Mouse (Mus musculus) bone marrow, adult 2 months (tissue): ENCODE data around the gene Adamts6. TPM values are rescaled to one million over a fixed set of nuclear protein-coding genes. Genes with fewer than 3 reads are reported as not detected.

ENCODE experiments used
- H3K27ac ChIP-seq: fragments of 200-500 bp; 2 replicates; pipeline ENCODE4 v1.5.1; 2012; ENCODE audit warnings: low read depth, mild to moderate bottlenecking, control low read depth, inconsistent platforms, low read length; ENCODE audit not compliant: control insufficient read depth, poor library complexity, insufficient read depth
- H3K4me1 ChIP-seq: fragments of 200-500 bp; 2 replicates; pipeline ENCODE4 v1.6.1; 2011; ENCODE audit warnings: low read length; ENCODE audit not compliant: control insufficient read depth, insufficient read depth
- H3K4me3 ChIP-seq: fragments of 200-500 bp; replicated peaks from 2 replicates; pipeline ENCODE3; 2011; ENCODE audit warnings: mild to moderate bottlenecking, low read depth, low read length, control low read depth; ENCODE audit not compliant: control insufficient read depth
- CTCF ChIP-seq: fragments of 200-500 bp; IDR thresholded peaks from 2 replicates; pipeline ENCODE4 v1.5.1; 2011; ENCODE audit warnings: low read length, control low read depth; ENCODE audit not compliant: control insufficient read depth, insufficient read depth
- POLR2A ChIP-seq: fragments of 200-500 bp; IDR thresholded peaks from 2 replicates; pipeline ENCODE4 v1.6.1; 2011; ENCODE audit warnings: low read depth, mild to moderate bottlenecking, control low read depth, low read length, borderline replicate concordance; ENCODE audit not compliant: control insufficient read depth
- WGBS: fragments of 180-500 bp; shearing (Covaris S2); methylation state at CpG from one replicate; pipeline ENCODE4 v1.1.7; 2018; 5-methylcytosine and 5-hydroxymethylcytosine counted together
- polyA plus RNA-seq: library from polyadenylated mRNA; stranded (reverse); fragments of >200 nt; gene quantifications from 2 replicates; pipeline ENCODE4 v1.2.4, GENCODE M21; 2011; ENCODE audit warnings: low replicate concordance; ENCODE audit not compliant: missing spikeins, insufficient read depth, insufficient read length

Adamts6 gene
- polyA plus RNA-seq, 1 experiment: 1.4 TPM

GRCm38 (mm10) chr13:104295472-104295871 lies 7.8 kb downstream of the Adamts6 start:
- TF ChIP-seq POLR2A (no peak), CTCF (no peak)
- Histone ChIP-seq H3K4me1 (no peaks in the 10 kb centered on the region), H3K27ac (no peak overlapping the region), H3K4me3 (no peak overlapping the region)
- 58% methylated on average over 1 of the region's 1 CpGs for WGBS

GRCm38 (mm10) chr13:104329336-104329735 lies 41.7 kb downstream of the Adamts6 start:
- no peak overlapping the region for H3K27ac ChIP-seq
- H3K4me1 ChIP-seq: no peaks in the 10 kb centered on the region
- TF ChIP-seq CTCF (no peak), POLR2A (no peak)
- no peak overlapping the region for H3K4me3 ChIP-seq
- WGBS: 83% methylated on average over 3 of the region's 3 CpGs

GRCm38 (mm10) chr13:104329742-104330141 lies 42.1 kb downstream of the Adamts6 start:
- Histone ChIP-seq H3K27ac (no peak overlapping the region), H3K4me3 (no peak overlapping the region), H3K4me1 (no peaks in the 10 kb centered on the region)
- 85% methylated on average over 2 of the region's 2 CpGs for WGBS
- TF ChIP-seq POLR2A (no peak), CTCF (no peak)

DNA sequence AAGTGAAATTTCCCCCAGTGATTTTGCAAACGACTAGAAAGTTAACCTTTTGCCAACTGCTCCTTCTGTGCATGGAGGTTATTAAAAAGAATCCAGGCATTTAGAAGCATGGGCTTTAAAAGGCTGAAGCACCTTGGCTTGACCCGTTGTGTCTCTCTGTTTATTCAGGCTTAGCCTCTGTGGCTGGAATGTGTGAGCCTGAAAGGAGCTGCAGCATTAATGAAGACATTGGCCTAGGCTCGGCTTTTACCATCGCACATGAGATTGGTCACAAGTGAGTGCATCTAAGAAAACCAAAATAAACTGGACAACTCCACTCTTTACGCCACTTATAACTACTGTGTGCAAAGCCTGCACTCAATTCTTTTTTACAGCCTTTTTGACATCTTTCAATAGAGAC lies 65.0 kb downstream of the Adamts6 start:
- no peak for TF ChIP-seq CTCF
- TF ChIP-seq POLR2A: no peak
- no peak overlapping the region for H3K27ac ChIP-seq
- H3K4me1 ChIP-seq: no peaks in the 10 kb centered on the region
- no peak overlapping the region for H3K4me3 ChIP-seq
- 81% methylated on average over 5 of the region's 5 CpGs for WGBS

DNA sequence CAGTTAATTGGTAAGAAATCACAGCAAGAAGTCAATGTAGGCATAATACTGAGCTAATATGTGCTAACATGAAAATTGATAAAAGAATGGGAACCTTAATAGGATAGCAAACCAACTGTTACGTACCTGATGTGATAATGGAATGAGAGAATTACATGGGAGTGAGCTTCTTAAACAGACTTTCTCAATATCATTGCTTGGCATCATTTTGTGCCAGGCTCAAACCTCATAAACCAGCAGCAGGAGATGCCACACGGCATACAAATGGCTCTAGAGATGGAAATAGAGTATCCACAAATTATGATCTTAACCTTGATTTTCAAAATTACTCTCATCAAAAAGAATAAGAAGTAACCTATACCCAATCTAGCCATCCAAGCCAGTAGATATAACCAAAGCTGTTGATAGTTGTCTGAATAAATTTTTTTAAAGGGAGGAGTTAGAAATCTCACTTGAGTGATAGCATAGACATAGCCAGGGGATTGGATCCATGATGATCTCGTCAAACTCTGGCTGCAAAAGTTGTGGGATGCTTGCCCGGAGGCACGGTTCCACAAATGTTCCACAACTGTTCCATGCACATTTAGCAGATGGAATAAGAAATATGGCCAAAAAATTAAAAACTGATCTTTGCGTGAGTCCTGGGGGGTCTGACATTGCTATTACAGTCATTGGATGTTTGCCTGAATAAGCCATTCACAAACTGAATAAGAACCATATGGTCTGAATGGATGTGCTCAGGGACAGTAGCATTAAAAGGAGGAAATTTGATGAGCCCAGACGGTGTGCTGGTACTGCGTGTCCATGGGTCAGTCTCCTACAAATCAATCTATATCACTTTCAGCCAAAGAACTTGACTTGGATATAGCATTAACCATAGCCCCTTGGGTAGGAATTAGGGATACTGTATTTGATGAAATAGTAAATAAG lies 106.1 kb downstream of the Adamts6 start:
- TF ChIP-seq POLR2A: no peak
- TF ChIP-seq CTCF: no peak
- WGBS: 82% methylated on average over 8 of the region's 8 CpGs
- no peaks in the 10 kb centered on the region for H3K4me1 ChIP-seq
- no peak overlapping the region for H3K27ac ChIP-seq
- H3K4me3 ChIP-seq: no peak overlapping the region

GRCm38 (mm10) chr13:104397814-104398213 lies 110.2 kb downstream of the Adamts6 start:
- no peaks in the 10 kb centered on the region for H3K4me1 ChIP-seq
- WGBS: 72% methylated on average over 8 of the region's 8 CpGs
- TF ChIP-seq POLR2A: no peak
- TF ChIP-seq CTCF: no peak

GRCm38 (mm10) chr13:104432734-104433133 lies 145.1 kb downstream of the Adamts6 start:
- H3K4me3 ChIP-seq: no peak overlapping the region
- WGBS: 70% methylated on average over 2 of the region's 2 CpGs
- no peak overlapping the region for H3K27ac ChIP-seq
- TF ChIP-seq CTCF (no peak), POLR2A (no peak)
- H3K4me1 ChIP-seq: no peaks in the 10 kb centered on the region

More at GRCm38 (mm10) chr13:104397814-104398213, 110.2 kb downstream of the Adamts6 start:
- Histone ChIP-seq H3K4me3 (no peak overlapping the region), H3K27ac (no peak overlapping the region)

DNA sequence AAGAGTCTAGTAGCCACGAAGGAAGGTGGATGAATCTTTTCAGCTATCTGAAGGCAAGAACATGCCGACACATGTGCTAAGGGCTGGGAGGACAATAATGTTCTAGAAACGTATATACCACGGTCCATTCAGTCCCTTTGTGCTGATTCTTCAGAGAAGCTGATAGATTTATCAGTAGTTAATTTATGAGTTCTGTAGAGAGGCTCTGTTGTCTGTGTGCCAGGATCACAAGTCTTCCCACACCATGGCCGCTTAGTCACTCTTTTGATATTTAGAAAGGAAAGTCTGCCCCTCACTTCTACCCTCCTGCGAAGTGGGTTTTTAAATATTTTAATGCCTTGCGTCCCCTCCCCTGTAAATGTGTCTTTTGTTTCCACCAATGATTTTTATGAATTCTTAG lies 154.9 kb downstream of the Adamts6 start:
- TF ChIP-seq CTCF (no peak), POLR2A (no peak)
- H3K4me1 ChIP-seq: no peaks in the 10 kb centered on the region
- no peak overlapping the region for H3K27ac ChIP-seq
- WGBS: 85% methylated on average over 7 of the region's 7 CpGs
- H3K4me3 ChIP-seq: no peak overlapping the region
